Mouse (Mus musculus) adipose tissue, adult 10 weeks (tissue): ENCODE data around the gene Fam210b. TPM values are rescaled to one million over a fixed set of nuclear protein-coding genes. Genes with fewer than 3 reads are reported as not detected.

Source experiments
- polyA plus RNA-seq: library from polyadenylated mRNA; stranded (reverse); fragments of 350-450 nt; fragmentation: Illumina TruSeq; extraction: RNeasy Lipid Tissue Mini Kit (QIAGEN cat#74804); gene quantifications from one replicate; pipeline ENCODE4 v1.2.3, GENCODE M21; 2014; ENCODE audit warnings: low read depth, low replicate concordance

Fam210b gene
- 23.1 TPM for polyA plus RNA-seq

GRCm38 (mm10) chr2:172345258-172345738, at the start of gene Fam210b:
Gene Fam210b, plus strand, starts transcription at chr2:172345565.

GRCm38 (mm10) chr2:172370411-172371223, 25.3 kb downstream of the Fam210b start, which contains the start of the genes Aurka and Cstf1:
Gene Aurka, minus strand, starts transcription at chr2:172370535.
Gene Cstf1, plus strand, starts transcription at chr2:172370681.

DNA sequence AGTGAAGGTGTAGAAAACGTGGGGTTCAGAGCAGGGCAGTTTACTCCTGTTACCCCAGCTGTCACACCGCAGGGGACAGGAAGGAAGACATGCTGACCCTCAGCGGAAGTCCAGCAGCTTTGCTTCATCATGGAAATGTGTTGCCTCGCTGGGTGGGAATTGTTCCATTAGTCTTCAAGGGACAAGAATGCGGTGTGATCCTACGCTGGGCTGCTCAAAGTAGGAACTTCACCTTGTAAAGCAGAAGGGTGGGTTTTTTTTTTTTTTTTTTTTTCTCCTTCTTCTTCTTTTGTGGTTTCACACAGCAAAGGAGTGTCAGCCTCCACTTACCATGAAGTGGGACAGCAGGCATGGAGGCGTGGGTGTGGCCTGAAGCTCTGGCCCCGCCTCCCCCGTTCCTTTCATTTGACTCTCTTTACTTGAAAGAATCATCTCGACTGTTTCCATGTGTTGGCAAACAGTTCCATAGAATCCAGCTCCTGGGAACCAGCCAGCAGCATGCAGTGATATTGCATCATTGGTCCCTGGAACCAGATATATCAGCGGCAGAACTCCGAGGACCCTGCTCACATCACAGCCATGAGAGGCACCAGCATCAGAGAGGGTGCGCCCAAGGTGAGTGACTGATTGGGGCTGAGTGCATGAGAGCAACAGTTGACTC, 48.2 kb downstream of the Fam210b start, which contains the start of gene Cass4:
TSS of gene Cass4 (plus strand) at position 404 of the 661 bp plus-strand sequence.

Other genes starting within 250 kb of the Fam210b start
- gene Mc3r, start 97.1 kb upstream of the Fam210b start, polyA plus RNA-seq, result not detected
- 4.2 TPM for gene Aurka, start 25.0 kb downstream of the Fam210b start, polyA plus RNA-seq
- 20.1 TPM for gene Cstf1, start 25.1 kb downstream of the Fam210b start, polyA plus RNA-seq
- 1.5 TPM for gene Cass4, start 48.2 kb downstream of the Fam210b start, polyA plus RNA-seq
- 67.1 TPM for gene Rtf2, start 95.0 kb downstream of the Fam210b start, polyA plus RNA-seq
- gene Gcnt7, start 113.0 kb downstream of the Fam210b start, polyA plus RNA-seq, result not detected
- gene Fam209, start 127.0 kb downstream of the Fam210b start, polyA plus RNA-seq, result 5.0 TPM
- gene Tfap2c, start 204.0 kb downstream of the Fam210b start, polyA plus RNA-seq, result 2.4 TPM